Mouse (Mus musculus) c-Kit-positive CD71-negative TER-119-negative erythroid progenitor cells, embryonic 14.5 days (primary cell): ENCODE results near the gene Gm5416.
"Not testable (repeated sequence)": the region's sequence is repeated elsewhere in the genome, so short reads cannot be mapped to it uniquely, and the experiment has no call there.

Experiments
- DNase-seq: peaks from one replicate; pipeline ENCODE4 v3.0.0-alpha.2; 2013; ENCODE audit warnings: low read depth

The Gm5416 gene

DNA sequence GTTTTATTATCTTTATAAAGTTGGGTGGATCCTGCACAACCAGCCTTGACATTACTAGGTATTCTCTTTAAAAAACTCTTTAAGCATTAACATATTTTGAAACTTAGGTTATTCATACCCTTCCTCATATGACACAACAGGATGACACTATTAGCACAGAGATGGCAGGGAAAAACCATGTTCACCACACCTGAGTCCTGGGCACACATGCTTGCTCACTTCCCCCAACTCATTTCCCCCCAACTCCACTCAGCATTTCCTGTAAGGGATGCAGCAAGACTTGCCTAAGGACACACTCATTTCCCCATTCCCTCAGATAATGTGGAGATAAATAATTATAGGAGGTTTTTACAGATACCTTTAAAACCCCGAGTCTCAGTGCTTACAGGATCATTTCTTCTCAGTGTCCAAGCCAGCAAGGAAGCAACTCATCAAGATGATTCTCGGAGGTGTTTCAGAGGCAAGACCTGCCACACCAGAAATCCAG lies at the start of gene Gm5416:
Gene Gm5416, plus strand, starts transcription at position 437 of the 487 bp plus-strand sequence.
- no peak for DNase-seq

DNA sequence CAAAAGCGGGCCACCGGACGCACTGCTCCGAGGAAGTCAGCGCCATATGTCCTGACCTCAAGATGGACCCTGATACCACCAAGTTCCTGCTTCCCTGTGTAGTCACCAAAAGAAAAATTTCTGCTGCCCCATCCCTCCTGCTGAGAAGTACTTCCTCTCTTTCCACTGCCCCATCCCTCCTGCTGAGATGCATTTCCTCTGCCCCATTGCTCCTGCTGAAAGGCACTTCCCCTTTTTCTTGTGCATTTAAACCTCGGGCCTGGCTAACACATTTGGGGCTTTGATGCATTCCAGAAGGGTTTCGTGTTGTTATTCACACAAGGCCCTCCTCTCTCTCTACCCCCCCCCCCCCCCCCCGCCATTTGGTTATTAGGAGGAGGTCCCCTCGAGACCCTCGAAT lies 42.4 kb upstream of the Gm5416 start:
- DNase-seq: not testable (repeated sequence)

DNA sequence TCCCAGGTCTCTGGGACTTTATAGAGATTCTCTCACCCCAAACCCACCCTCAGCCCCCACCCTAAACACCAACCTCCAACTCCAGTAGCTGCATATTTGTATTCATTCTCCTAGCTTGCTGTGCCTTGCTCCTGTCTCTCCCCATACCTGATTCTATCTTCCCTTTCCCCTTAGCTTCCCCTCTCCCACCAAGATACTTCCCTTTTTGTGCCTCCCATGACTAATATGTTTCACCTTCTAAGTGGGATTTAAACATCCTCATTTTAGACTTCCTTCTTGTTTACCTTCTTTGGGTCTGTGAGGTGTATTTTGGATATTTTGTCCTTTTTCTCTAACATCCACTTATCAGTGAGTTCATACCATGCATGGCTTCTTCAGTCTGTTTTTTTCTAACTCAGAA lies 34.1 kb upstream of the Gm5416 start:
- DNase-seq: no peak

DNA sequence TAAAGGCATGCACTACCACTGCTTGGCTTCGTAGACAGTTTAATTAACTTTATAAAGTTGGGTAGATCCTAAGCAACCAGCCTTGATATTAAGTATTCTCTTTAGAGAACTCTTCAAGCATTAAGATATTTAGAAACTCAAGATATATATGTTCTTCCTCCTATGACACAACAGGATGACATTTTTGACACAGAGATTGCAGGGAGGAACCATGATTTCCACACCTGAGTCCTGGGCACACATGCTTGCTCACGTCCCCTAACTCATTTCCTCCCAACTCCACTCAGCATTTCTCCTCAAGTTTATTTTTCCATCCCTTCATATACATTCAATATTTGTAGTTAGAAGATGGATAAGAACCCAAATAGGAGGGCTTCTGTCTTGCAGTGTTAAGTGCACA lies 30.3 kb upstream of the Gm5416 start:
- no peak for DNase-seq

DNA sequence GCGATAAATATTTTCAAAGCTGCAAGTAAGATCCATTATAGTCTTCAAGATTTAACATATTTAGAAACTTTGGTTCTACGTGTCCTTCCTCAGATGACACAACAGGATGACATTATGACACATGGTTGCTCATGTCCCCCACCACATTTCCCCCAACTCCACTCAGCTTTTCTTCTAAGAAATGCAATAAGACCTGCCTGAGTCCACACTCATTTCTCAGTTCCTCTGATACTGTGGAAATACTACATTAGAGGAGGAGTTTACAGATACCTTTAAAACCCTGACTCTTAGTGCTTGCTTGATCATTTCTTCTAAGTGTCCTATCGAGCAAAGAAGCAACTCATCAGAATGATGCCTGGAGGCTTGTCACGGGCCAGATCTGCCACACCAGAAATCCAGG lies 26.3 kb upstream of the Gm5416 start, which contains the start of gene Gm5483:
Gene Gm5483, plus strand, starts transcription at position 301 of the 400 bp plus-strand sequence.
- not testable (repeated sequence) for DNase-seq

DNA sequence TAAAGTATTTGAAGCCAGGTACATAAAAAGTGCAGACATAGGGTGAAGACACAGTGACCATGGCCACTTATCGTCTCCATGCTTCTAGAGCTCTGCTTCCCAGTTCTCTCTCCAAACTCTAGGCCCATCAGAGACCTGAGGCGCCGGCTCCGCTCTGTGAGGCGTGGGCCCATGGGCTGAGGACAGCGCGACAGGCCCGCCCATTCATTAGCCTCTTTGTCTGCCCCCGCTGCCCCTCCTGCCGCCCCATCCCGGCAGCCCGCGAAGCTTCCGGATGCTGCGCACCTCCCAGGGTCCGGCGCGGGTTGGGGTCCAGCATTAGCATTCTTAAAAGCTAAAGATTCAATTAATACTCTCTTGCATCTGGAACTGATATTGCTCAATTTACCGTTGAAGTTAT lies 11.0 kb upstream of the Gm5416 start:
- no peak for DNase-seq

DNA sequence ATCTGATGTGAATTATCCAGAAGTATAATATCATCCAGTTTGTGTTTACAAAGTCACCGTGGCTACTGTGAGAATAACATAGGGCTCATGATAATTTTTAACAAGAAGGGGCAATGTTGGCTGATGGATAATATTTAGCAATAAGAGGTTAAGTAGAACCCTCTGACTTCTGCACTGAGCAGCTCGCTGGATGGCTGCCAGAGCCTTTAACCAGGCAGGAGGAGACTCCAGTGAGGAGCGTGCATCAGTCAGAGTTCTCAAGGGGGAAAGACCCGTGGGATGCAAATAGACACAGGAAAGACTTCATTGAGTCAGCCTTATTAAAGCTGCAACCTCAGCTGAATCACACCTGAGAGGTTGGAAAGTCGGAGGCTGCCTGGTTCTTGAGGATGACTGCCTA lies 6.4 kb upstream of the Gm5416 start:
- no peak for DNase-seq

DNA sequence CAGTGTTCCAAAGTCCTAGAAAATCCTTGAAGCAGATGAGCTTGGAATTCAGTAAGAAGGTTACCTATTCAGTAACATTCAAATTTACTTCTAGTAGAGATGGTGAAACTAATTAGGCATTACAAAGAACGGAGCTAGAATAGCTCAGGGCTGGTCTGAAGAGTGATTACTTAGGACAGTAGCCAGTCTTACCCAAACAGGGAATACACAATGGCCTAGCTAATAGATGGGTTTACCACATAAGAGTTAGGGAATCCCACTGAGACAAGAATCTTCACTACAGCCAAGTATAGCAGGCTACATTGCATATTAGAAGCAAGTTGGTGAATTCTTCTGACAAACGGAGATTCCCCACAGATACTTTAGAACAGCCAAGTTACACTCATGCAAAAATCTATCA lies 4.5 kb upstream of the Gm5416 start:
- DNase-seq: not testable (repeated sequence)

DNA sequence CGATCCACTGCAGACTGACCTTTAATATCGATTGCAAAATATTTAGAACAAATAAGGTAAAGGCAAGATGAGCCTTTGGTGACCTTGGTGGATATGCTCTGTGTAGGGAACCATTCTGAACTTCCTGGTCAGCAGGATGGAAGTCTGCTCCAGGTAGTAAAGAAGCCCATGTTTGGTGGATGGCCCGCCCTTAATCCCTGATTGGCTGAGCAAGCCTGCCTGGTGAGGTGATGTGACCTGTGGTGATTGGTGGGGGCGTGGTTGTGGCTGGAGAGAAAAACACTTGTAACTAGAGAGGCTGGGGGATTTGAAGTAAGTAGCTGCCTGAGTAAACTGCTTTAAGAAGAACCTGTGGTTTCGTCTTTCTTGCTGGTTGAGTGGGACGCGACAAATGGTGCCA lies 11.0 kb downstream of the Gm5416 start, which contains the start of gene 2010005H15Rik:
Gene 2010005H15Rik, plus strand, starts transcription at position 301 of the 400 bp plus-strand sequence.
- DNase-seq: not testable (repeated sequence)

DNA sequence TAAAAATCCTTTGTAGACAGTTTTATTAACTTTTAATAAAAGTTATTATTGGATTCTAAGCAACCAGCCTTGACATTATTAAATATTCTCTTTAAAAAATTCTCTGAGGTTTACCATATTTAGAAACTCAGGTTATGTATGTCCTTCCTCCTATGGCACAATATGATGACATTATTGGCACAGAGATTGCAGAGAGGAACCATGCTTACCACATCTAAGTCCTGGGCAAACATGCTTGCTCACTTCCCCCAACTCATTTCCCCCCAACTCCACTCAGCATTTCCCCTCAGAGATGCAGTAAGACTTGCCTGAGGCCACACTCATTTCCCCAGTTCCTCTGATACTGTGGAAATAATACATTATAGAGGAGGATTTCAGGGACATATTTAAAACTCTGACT lies 50.4 kb downstream of the Gm5416 start:
- DNase-seq: not testable (repeated sequence)
